Mouse (Mus musculus) heart, postnatal 0 days (tissue): ENCODE results near the gene Olfr221. TPM values are rescaled to one million over a fixed set of nuclear protein-coding genes. Genes with fewer than 3 reads are reported as not detected.

ENCODE experiments used
- ATAC-seq: fragments of 200-750 bp; cut with Nextera tagmentation; 2 replicates; pipeline ENCODE4 v1.8.0; 2017; ENCODE audit warnings: low read depth, moderate number of reproducible peaks, moderate library complexity; ENCODE audit not compliant: insufficient read depth
- DNase-seq: peaks from one replicate; pipeline ENCODE4 v3.0.0-alpha.2; 2016; ENCODE audit warnings: low spot score
- H3K27ac ChIP-seq: fragments of 300-500 bp; sonication (generic); 2 replicates; pipeline ENCODE4 v1.5.1; 2014; ENCODE audit warnings: low read depth, mild to moderate bottlenecking
- H3K27me3 ChIP-seq: fragments of 300-500 bp; sonication (generic); 2 replicates; pipeline ENCODE4 v1.6.1; 2014; ENCODE audit warnings: low read length, mixed read lengths; ENCODE audit not compliant: control insufficient read depth, insufficient read depth
- H3K36me3 ChIP-seq: fragments of 300-500 bp; sonication (generic); replicated peaks from 2 replicates; pipeline ENCODE4 v1.6.1; 2014; ENCODE audit warnings: low read length, mixed read lengths; ENCODE audit not compliant: control insufficient read depth, insufficient read depth
- H3K4me1 ChIP-seq: fragments of 300-500 bp; sonication (generic); 2 replicates; pipeline ENCODE4 v1.6.1; 2014; ENCODE audit warnings: antibody characterized with exemption; ENCODE audit not compliant: control insufficient read depth, insufficient read depth
- H3K4me2 ChIP-seq: fragments of 300-500 bp; sonication (generic); 2 replicates; pipeline ENCODE4 v1.6.1; 2014; ENCODE audit warnings: low read depth, mild to moderate bottlenecking, low read length, moderate library complexity
- H3K4me3 ChIP-seq: fragments of 300-500 bp; sonication (generic); 2 replicates; pipeline ENCODE4 v1.5.1; 2014; ENCODE audit warnings: low read depth, low read length
- H3K9ac ChIP-seq: fragments of 300-500 bp; sonication (generic); replicated peaks from 2 replicates; pipeline ENCODE4 v1.6.1; 2014; ENCODE audit warnings: low read depth, low read length, mixed read lengths
- H3K9me3 ChIP-seq: fragments of 300-500 bp; sonication (generic); replicated peaks from 2 replicates; pipeline ENCODE4 v1.6.1; 2016; ENCODE audit warnings: low read length; ENCODE audit not compliant: control insufficient read depth
- CTCF ChIP-seq: IDR thresholded peaks from 2 replicates; pipeline ENCODE4 v1.5.1; 2016; ENCODE audit warnings: antibody characterized with exemption, control low read depth, low read depth
- EP300 ChIP-seq: IDR thresholded peaks from 2 replicates; pipeline ENCODE4 v1.6.1; 2016; ENCODE audit warnings: antibody characterized with exemption, low read depth
- WGBS: fragments of 180-500 bp; shearing (Covaris S2); extraction: QIAGEN DNeasy Blood & Tissue Kit; methylation state at CpG from one replicate; pipeline ENCODE4 v1.1.7; 2014; 5-methylcytosine and 5-hydroxymethylcytosine counted together
- polyA plus RNA-seq: library from polyadenylated mRNA; unstranded; fragments of >200 nt; fragmentation: Nextera tagmentation; extraction: Ambion mirVana; gene quantifications from 2 replicates; pipeline ENCODE4 v1.2.1, GENCODE M21; 2015
- total RNA-seq: library from RNA; depleted of rRNA; stranded (reverse); fragments of >200 nt; gene quantifications from 2 replicates; pipeline ENCODE4 v1.2.3, GENCODE M21; 2014; ENCODE audit warnings: low replicate concordance

Olfr221 gene
- total and polyA plus RNA-seq, 2 experiments from 2014 or later: not detected

DNA sequence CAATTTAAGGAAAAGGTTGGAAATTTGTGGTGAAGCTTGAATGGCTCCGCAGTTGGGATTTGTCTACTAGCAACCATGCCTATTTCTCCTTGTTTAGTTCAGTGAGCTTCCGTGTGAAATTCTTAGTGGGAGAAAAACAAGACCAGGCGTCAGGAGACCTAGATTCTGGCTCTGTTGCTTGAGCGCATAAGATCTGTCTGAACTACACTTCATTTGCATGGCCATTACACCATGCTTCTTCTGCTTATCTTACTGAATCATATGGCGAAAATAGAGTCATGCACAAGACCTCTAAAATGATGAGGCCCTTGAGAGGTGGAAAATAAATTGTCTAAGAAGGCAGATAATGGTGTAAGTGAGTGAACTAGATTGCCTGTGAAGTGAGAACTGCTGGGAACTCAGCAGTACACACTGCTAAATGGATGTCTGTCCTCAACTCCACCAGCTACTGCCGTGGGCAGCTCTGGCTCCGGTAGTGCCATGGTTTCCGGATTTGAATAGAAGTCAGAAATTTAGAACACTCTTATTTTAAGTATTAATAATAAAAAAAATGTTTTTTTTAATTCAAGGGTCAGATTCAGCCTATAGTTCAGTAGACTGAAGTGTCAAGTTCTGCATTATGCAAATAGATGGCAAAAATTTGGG, 20.6 kb downstream of the Olfr221 start:
- Histone ChIP-seq H3K9ac (no peak overlapping the region), H3K27me3 (no peaks in the 10 kb centered on the region), H3K4me2 (no peak overlapping the region), H3K27ac (peak overlapping the region; percentile 99; the same call in 1 of the 2 replicates), H3K4me1 (peaks cover 23% of the 10 kb centered on the region), H3K4me3 (no peak overlapping the region), H3K36me3 (no peaks in the 10 kb centered on the region), H3K9me3 (no peaks in the 10 kb centered on the region)
- no peak for ATAC-seq
- 87% methylated on average over 8 of the region's 8 CpGs for WGBS
- DNase-seq: no peak
- TF ChIP-seq CTCF: no peak
- TF ChIP-seq EP300: no peak

DNA sequence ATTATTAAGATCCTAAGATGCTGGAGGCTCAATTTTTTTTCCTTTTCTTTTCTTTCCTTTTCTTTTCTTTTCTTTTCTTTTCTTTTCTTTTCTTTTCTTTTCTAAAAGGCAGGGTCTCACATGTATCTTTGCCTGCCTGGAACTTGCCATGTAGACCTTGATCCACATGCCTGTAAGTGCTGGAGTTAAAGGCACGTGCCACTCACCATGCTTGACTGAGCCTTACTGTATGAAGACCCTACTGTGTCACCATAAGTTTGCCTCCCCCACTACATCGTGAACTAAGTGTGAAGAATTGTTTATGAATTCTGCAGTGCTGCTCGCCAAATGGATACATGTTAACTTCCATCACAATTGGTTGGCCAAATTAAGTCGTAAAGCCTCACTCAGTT, 21.1 kb downstream of the Olfr221 start:
- ATAC-seq: no peak
- Histone ChIP-seq H3K4me2 (peak overlapping the region; percentile 71), H3K4me3 (peak overlapping the region; percentile 72), H3K27ac (peak overlapping the region; percentile 99), H3K27me3 (no peaks in the 10 kb centered on the region), H3K9me3 (no peaks in the 10 kb centered on the region), H3K4me1 (peaks cover 27% of the 10 kb centered on the region), H3K36me3 (no peaks in the 10 kb centered on the region), H3K9ac (no peak overlapping the region)
- TF ChIP-seq CTCF: no peak
- TF ChIP-seq EP300: no peak
- DNase-seq: no peak
- WGBS: 76% methylated on average over 4 of the region's 4 CpGs

DNA sequence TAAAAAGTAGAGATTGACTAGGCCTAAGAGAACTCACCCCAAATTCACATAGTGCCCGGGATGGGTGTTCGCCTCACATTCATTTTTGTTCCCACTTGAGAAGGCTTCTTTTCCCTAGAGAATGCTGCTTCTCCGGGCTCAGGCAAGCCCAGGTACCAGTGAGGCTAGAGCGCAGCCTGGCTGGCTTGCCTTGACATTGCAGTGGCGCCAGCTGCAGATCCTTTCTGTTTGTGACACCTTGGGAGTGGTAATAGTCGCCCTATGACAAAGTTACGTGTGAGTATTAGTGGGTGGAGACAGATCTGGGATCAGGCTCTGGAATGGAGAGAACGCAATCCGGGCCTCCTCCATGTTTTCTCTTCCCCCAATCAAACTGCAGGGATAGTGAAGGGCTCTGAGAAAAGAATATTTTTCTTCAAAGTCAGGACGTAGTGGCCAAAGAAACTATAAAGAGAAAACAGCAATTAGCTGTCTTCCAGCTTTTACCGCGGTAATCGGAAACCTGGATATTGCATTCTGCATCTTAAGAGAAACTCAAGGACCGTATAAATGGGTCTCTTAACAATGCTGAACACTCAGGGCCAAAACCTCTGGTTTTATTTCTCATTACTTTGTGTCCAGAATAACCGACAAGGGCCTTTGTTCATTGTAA, 21.6 kb downstream of the Olfr221 start, which contains the start of gene Zfp219:
TSS of gene Zfp219 (minus strand) at position 248 of the 652 bp plus-strand sequence.
- Histone ChIP-seq H3K27ac (peak within 1 kb of the TSS; percentile 99), H3K4me3 (peak within 1 kb of the TSS; percentile 72), H3K9ac (peak within 1 kb of the TSS; percentile 88), H3K4me1 (peaks cover 32% of the 10 kb centered on the region), H3K36me3 (no peaks in the 10 kb centered on the region), H3K4me2 (peak within 1 kb of the TSS; percentile 71), H3K9me3 (no peaks in the 10 kb centered on the region), H3K27me3 (no peaks in the 10 kb centered on the region)
- 10% methylated on average over 15 of the region's 15 CpGs for WGBS
- DNase-seq (peak; percentile 95), ATAC-seq (peak; percentile 75)
- peak; percentile 83 for TF ChIP-seq CTCF
- TF ChIP-seq EP300: no peak; the same call in 1 of the 2 replicates

DNA sequence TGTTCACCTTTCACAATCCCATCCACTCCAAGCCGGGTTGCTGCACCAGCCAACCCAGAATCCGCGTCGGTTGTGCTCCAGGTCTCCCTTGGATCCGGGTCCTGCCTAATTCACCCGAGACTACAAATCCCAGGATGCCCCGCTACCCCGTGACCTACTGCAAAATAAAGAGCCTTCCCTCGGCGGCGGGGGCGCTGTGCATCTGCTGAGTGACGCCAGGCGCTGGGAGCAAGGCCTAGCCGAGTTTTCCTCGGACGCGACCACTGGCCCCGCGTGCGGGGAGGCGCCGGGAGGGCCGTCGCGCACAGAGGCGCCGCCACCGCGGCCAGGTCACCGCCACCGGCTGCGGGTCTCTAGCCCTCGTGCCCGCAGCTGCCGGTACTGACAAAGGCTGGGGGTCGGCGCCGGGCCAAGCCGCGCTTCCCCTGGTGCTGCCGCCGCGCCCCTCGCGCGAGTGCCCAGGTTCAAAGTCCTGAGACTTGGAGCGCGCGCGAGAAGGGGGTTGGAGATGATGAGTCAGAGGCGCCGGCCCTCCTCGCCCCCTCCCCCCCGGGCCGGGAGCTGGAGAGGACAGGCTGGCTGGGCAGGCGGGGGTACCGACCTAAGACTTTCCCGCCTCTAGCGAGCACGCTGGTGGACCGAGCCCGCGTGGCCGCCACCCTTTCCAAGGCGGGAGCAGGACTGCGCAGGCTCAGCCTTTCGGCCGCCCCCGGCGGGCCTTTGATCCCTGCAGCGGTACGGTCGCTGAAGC, 22.5 kb downstream of the Olfr221 start:
- no peaks in the 10 kb centered on the region for H3K27me3 ChIP-seq
- under 1% methylated on average over 66 of the region's 74 CpGs for WGBS
- peak overlapping the region; percentile 71 for H3K4me2 ChIP-seq
- H3K9ac ChIP-seq: peak overlapping the region; percentile 88
- no peaks in the 10 kb centered on the region for H3K9me3 ChIP-seq
- H3K36me3 ChIP-seq: no peaks in the 10 kb centered on the region
- H3K27ac ChIP-seq: peak overlapping the region; percentile 99
- ATAC-seq (peak; percentile 89), DNase-seq (peak; percentile 97)
- H3K4me1 ChIP-seq: peaks cover 37% of the 10 kb centered on the region
- TF ChIP-seq CTCF (peak; percentile 55), EP300 (no peak)
- H3K4me3 ChIP-seq: peak overlapping the region; percentile 72

DNA sequence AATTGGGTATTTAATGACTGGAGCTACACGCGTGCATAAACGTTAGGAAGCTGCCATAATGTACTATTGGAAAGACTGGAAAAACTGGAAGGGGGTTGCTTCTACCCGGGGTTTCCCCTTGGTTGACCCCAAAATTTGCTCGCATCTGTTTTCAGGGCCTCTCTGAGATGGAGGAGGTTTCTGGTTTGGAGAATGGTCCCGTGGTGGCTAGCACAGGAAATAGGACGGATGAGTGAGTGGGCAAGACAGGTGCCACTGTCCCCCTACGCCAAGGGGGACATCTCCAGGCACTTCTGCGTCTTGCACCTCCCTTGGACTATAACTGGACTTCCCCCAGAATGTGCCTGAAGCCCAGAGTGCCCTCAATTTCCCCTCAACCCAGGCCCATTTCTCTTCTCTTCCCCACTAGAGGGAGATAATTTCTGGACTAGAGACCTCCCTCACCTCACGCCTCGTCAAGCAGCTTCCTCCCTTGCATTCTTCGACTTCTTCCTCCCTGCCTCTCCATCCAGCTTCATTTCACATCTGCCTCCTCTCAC, 23.1 kb downstream of the Olfr221 start:
- peak overlapping the region; percentile 99 for H3K27ac ChIP-seq
- no peaks in the 10 kb centered on the region for H3K27me3 ChIP-seq
- 30% methylated on average over 12 of the region's 12 CpGs for WGBS
- DNase-seq (no peak), ATAC-seq (peak; percentile 1)
- peak overlapping the region; percentile 88 for H3K9ac ChIP-seq
- H3K9me3 ChIP-seq: no peaks in the 10 kb centered on the region
- no peaks in the 10 kb centered on the region for H3K36me3 ChIP-seq
- peaks cover 37% of the 10 kb centered on the region for H3K4me1 ChIP-seq
- TF ChIP-seq EP300 (no peak), CTCF (peak; percentile 45)
- peak overlapping the region; percentile 72 for H3K4me3 ChIP-seq
- peak overlapping the region; percentile 71 for H3K4me2 ChIP-seq
